Mouse (Mus musculus) hindbrain, embryonic 15.5 days (tissue): ENCODE measurements around the gene Osbpl9. TPM values are rescaled to one million over a fixed set of nuclear protein-coding genes. Genes with fewer than 3 reads are reported as not detected.

Source experiments
- ATAC-seq: fragments of 200-750 bp; cut with Nextera tagmentation; 2 replicates; pipeline ENCODE4 v1.8.0; 2017; ENCODE audit warnings: low read depth, moderate number of reproducible peaks, moderate TSS enrichment; ENCODE audit not compliant: low FRiP score
- H3K27ac ChIP-seq: fragments of 300-500 bp; sonication (generic); replicated peaks from 2 replicates; pipeline ENCODE4 v1.5.1; 2015; ENCODE audit warnings: mild to moderate bottlenecking, inconsistent platforms
- H3K27me3 ChIP-seq: fragments of 300-500 bp; sonication (generic); 2 replicates; pipeline ENCODE4 v1.6.1; 2015; ENCODE audit warnings: control low read depth, inconsistent platforms
- H3K36me3 ChIP-seq: fragments of 300-500 bp; sonication (generic); 2 replicates; pipeline ENCODE4 v1.6.1; 2015; ENCODE audit warnings: control low read depth, inconsistent platforms
- H3K4me1 ChIP-seq: fragments of 300-500 bp; sonication (generic); replicated peaks from 2 replicates; pipeline ENCODE4 v1.6.1; 2015; ENCODE audit warnings: control low read depth, inconsistent platforms
- H3K4me2 ChIP-seq: fragments of 300-500 bp; sonication (generic); 2 replicates; pipeline ENCODE4 v1.6.1; 2015; ENCODE audit warnings: moderate library complexity, mild to moderate bottlenecking, inconsistent platforms
- H3K4me3 ChIP-seq: fragments of 300-500 bp; sonication (generic); 2 replicates; pipeline ENCODE4 v1.5.1; 2015; ENCODE audit warnings: mild to moderate bottlenecking, inconsistent platforms
- H3K9ac ChIP-seq: fragments of 300-500 bp; sonication (generic); 2 replicates; pipeline ENCODE4 v1.6.1; 2015; ENCODE audit warnings: inconsistent platforms
- H3K9me3 ChIP-seq: fragments of 300-500 bp; sonication (generic); 2 replicates; pipeline ENCODE4 v1.6.1; 2016; ENCODE audit warnings: control low read depth, inconsistent platforms
- WGBS: fragments of 180-500 bp; shearing (Covaris S2); methylation state at CpG from one replicate; pipeline ENCODE4 v1.1.7; 2015; 5-methylcytosine and 5-hydroxymethylcytosine counted together
- polyA plus RNA-seq: library from polyadenylated mRNA; unstranded; fragments of >200 nt; fragmentation: Nextera tagmentation; extraction: Ambion mirVana; gene quantifications from 2 replicates; pipeline ENCODE4 v1.2.1, GENCODE M21; 2015

The Osbpl9 gene
- polyA plus RNA-seq, 1 experiment from 2014 or later, result 72.0 TPM

DNA sequence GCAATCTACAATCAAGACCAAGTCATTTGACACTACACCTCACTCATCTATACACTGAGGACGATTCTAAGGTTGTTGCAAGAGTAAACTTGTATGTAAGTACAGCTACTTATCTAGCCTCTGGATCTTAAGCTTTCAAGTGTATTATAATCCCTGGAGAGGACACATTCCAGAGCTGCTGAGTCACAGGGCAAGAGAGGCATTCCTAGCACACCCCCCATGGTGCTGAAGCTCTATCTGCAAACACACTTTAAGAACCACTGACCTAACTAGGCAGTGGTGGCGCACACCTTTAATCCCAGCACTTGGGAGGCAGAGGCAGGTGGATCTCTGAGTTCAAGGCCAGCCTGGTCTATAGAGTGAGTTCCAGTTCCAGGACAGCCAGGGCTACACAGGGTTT, 51.9 kb downstream of the Osbpl9 start:
- Histone ChIP-seq H3K9me3 (no peaks in the 10 kb centered on the region), H3K36me3 (no peaks in the 10 kb centered on the region), H3K27me3 (no peaks in the 10 kb centered on the region), H3K27ac (no peak overlapping the region), H3K9ac (no peak overlapping the region), H3K4me3 (no peak overlapping the region), H3K4me2 (no peak overlapping the region), H3K4me1 (peaks cover 22% of the 10 kb centered on the region)
- WGBS, result 89% methylated on average over 2 of the region's 2 CpGs
- ATAC-seq, result no peak

DNA sequence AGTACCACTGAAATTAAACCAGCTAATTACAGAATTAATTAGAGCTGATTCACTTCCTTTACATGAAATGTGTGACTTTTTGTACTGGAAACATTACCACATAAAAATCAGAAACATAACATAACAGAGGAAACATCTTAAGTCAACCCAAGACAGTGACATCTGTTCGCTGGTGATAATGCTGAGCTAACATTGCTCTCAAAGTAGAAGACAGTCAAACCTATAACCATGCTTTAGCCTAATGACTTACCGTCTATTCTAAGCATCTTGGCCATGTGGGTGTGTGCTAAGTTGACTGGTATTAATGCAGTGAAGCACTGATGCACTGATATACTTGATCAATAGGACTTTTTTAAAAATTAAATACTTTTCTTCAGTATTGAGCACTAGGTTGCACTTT, 52.7 kb downstream of the Osbpl9 start:
- no peak for ATAC-seq
- Histone ChIP-seq H3K36me3 (no peaks in the 10 kb centered on the region), H3K27me3 (no peaks in the 10 kb centered on the region), H3K9me3 (no peaks in the 10 kb centered on the region), H3K4me3 (no peak overlapping the region), H3K9ac (no peak overlapping the region), H3K4me2 (no peak overlapping the region), H3K4me1 (peaks cover 17% of the 10 kb centered on the region), H3K27ac (no peak overlapping the region)
- 85% methylated on average over 2 of the region's 2 CpGs for WGBS

DNA sequence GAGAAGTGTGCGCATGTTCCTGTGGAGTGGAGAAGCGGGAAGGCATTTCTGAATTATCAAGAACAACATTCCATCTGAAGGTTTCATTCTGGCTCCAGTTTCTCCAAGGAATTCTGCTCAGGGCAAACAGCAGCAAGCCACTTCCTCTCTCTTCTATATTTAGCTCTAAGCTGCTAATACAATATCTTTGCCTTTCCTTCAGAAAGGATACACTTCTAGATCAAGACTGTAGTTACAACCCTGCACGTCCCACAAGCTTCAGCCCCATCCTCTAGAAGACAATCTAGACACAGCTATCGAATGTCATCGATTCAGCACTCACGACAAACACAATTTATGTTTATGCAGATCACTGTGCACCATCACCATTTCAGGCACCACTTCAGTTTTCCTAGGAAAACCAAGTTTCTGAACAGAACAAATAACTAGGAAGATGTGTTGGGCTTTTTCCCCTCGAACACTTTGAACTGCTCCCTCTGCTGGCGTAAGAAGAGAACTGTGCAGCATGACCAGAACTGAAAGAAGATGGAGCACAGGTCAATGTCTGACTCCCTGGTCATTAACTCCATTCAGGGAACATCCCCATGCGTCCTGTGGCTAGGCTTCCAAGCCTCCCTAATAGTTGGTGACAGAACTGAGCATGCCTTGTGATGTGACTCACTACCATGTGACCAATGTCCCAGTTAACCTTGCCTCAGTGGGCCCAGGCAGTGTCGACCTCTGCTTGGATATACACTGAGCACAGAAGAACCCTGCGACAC, 54.6 kb downstream of the Osbpl9 start:
- 61% methylated on average over 11 of the region's 11 CpGs for WGBS
- Histone ChIP-seq H3K9ac (no peak overlapping the region), H3K4me2 (no peak overlapping the region), H3K27ac (0 out of 2 replicates have a peak overlapping the region, but pooled peaks have one; percentile 6), H3K9me3 (no peaks in the 10 kb centered on the region), H3K27me3 (no peaks in the 10 kb centered on the region), H3K36me3 (no peaks in the 10 kb centered on the region), H3K4me3 (no peak overlapping the region), H3K4me1 (0 out of 2 replicates have a peak, but pooled peaks cover 3% of the 10 kb centered on the region)
- ATAC-seq, result peak; percentile 55; the same call in 1 of the 2 replicates

DNA sequence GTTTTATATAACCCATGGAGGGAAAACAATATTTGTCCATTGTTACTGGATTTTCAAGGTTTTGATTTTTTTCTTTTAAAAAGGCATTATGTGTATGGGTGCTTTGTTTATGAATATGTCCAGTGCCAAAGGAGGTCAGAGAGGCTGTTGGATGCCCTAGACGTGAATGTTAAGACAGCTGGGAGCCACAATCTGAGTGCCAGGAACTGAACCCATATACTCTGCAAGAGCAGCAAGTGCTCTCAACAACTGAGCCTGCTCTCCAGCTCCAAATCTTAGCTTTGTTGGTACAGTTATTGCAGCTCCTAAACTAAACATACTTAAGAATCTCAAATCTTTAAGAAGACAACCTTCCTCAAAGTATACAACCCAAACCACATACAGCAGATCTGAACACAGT, 59.0 kb downstream of the Osbpl9 start:
- Histone ChIP-seq H3K4me2 (no peak overlapping the region), H3K36me3 (no peaks in the 10 kb centered on the region), H3K4me3 (no peak overlapping the region), H3K27me3 (no peaks in the 10 kb centered on the region), H3K9ac (no peak overlapping the region), H3K9me3 (no peaks in the 10 kb centered on the region), H3K27ac (no peak overlapping the region), H3K4me1 (no peaks in the 10 kb centered on the region)
- 73% methylated on average over 1 of the region's 1 CpGs for WGBS
- no peak for ATAC-seq

DNA sequence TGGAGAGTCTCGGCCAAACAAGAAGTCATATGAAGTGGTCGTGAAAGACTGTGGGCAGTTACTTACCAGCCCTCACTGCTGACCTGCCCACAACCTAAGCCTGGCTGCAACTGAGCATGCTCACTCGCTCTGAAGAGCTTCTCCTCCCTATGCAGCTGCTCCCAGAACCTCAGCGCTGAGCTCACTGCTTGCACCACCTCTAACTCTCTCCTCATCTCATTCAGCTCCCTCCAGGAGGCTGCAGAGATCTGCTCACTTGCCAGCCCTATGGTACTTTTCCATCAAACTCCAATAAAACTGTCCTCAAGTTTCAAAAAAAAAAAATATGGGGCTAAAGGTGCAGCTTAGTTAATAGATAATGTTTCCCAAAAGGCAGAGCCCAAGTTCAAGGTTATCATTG, 63.5 kb downstream of the Osbpl9 start:
- 55% methylated on average over 4 of the region's 4 CpGs for WGBS
- Histone ChIP-seq H3K4me3 (no peak overlapping the region), H3K36me3 (no peaks in the 10 kb centered on the region), H3K27me3 (no peaks in the 10 kb centered on the region), H3K27ac (no peak overlapping the region), H3K9me3 (no peaks in the 10 kb centered on the region), H3K4me1 (no peaks in the 10 kb centered on the region), H3K9ac (no peak overlapping the region), H3K4me2 (no peak overlapping the region)
- ATAC-seq, result no peak

DNA sequence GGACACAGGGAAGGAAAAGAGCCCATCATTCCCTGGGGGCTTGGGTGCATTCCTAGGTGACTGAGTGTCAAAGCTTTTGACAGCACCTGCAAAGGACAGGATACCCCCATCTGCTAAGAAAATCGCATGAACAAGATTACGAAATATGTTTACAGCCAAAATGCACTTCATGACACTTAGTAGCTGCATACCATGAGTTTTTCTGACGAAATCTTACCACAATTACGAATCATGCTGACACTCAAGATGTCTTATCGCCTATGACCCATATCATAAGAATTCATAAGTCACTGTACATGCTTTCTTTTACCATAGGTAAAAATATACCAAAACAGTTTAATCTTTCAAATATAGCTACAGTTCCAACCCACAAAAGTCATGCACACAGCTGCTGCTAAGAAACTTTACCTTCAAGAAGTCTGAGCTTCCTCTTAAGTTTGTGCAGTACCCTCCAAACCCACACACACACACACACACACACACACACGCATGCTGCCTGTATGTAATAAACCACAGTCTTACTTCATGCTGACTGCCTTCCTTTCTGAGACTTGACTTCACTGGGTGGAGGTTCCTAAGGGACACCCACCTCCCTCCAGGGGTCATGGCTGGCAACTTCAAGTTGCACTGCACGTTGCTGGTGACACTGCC, 65.5 kb downstream of the Osbpl9 start:
- Histone ChIP-seq H3K4me1 (no peaks in the 10 kb centered on the region), H3K9ac (no peak overlapping the region), H3K4me2 (no peak overlapping the region), H3K4me3 (no peak overlapping the region), H3K27ac (no peak overlapping the region), H3K9me3 (no peaks in the 10 kb centered on the region), H3K27me3 (no peaks in the 10 kb centered on the region), H3K36me3 (0 out of 2 replicates have a peak, but pooled peaks cover 6% of the 10 kb centered on the region)
- no peak for ATAC-seq
- 87% methylated on average over 7 of the region's 7 CpGs for WGBS

DNA sequence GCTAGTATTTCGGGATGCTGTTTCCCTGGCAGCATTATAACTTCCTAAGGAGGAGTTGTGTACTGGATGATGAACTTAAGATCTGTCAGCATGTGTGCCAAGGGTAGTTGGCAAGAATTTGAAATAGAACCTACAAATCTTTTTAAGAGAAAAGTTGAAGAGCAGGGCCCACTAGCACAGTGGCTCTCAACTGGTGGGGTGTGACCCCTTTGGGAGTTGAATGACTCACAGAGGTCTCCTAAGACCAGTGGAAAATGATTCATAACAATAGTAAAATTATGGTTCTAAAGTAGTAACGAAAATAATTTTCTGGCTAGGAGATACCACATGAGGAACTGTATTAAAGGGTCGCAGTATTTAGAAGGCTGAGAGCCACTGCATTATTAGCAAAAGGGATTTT, 67.1 kb downstream of the Osbpl9 start:
- whole genome bisulfite sequencing, result 85% methylated on average over 3 of the region's 3 CpGs
- Histone ChIP-seq H3K4me1 (no peaks in the 10 kb centered on the region), H3K4me2 (no peak overlapping the region), H3K27ac (no peak overlapping the region), H3K9me3 (no peaks in the 10 kb centered on the region), H3K36me3 (0 out of 2 replicates have a peak, but pooled peaks cover 6% of the 10 kb centered on the region), H3K9ac (no peak overlapping the region), H3K4me3 (no peak overlapping the region), H3K27me3 (no peaks in the 10 kb centered on the region)
- ATAC-seq, result no peak

DNA sequence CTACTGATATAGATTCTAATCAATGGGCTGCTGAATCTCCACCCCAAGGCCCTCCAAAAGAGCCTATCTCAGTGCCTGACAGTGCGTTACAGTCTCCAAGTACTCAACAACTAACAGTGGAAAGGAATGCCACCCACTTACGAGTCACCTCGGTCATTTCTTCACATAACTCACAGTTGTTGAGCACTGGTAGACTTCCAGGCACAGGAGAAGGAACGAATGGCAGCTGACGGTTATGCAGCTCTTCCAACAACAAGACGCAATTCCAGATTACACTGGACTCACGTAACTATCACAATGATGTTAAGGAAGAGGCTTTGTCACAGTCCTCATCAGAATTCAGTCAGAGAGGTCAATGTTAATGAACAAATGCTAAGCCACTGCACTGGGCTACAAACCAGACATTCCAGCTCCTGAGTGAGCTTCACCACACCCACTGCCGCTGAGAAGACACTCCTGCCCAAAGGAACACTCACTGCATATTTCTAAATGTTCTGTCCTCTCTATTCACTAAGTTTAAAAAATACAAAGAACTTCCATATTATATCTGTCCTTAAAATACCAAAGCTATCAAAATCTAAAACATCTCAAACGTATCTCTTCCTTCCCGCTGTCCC, 70.7 kb downstream of the Osbpl9 start:
- Histone ChIP-seq H3K4me3 (no peak overlapping the region), H3K4me1 (peaks cover 4% of the 10 kb centered on the region; the same call in 1 of the 2 replicates), H3K4me2 (no peak overlapping the region), H3K27ac (no peak overlapping the region), H3K27me3 (no peaks in the 10 kb centered on the region), H3K9me3 (no peaks in the 10 kb centered on the region), H3K9ac (no peak overlapping the region), H3K36me3 (0 out of 2 replicates have a peak, but pooled peaks cover 6% of the 10 kb centered on the region)
- no peak for ATAC-seq
- WGBS, result 93% methylated on average over 10 of the region's 10 CpGs

DNA sequence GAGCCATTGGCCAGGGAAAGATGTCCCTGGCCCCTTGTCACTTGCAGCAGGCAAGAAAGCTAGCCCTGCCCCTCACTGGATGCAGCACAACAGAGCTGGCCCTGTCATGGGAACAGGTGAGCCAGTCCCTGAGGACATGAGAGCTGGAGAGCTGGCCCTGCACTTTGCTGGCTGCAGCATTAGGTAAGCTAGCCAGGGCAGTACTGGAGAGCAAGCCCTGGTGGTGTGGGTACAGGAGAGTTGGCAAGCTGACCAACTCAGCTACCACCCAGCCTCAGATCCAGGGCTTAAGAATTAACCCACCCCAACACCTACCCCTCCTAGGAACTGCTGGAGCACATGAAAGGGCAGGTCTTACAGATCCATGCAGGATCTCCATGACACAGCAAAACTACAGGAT, 73.1 kb downstream of the Osbpl9 start:
- no peak overlapping the region for H3K4me3 ChIP-seq
- H3K4me2 ChIP-seq, result no peak overlapping the region
- no peaks in the 10 kb centered on the region for H3K27me3 ChIP-seq
- no peak for ATAC-seq
- H3K27ac ChIP-seq, result no peak overlapping the region
- H3K36me3 ChIP-seq, result 0 out of 2 replicates have a peak, but pooled peaks cover 6% of the 10 kb centered on the region
- H3K9me3 ChIP-seq, result no peaks in the 10 kb centered on the region
- no peak overlapping the region for H3K9ac ChIP-seq
- peaks cover 4% of the 10 kb centered on the region; the same call in 1 of the 2 replicates for H3K4me1 ChIP-seq

DNA sequence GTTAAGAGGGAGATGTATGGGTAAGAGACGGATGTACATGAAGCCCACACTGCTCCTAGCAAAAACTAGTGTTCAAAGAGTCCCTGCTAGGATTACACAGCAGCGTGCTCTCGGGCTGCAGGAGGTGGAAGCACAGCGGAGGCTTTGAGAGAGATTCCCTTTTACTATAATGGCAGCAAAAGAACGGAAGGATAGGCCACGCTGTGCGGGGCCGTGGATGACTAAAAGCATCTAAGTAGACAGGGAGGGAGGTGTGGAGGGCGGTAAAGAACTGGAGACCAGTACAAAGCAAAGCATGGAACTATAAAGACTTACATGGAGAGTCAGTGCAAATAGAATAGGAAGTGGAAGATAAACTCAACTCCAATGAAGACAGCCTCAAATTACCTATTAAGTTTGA, 74.1 kb downstream of the Osbpl9 start:
- Histone ChIP-seq H3K9ac (no peak overlapping the region), H3K27ac (no peak overlapping the region), H3K4me2 (no peak overlapping the region), H3K4me3 (no peak overlapping the region), H3K27me3 (no peaks in the 10 kb centered on the region), H3K9me3 (no peaks in the 10 kb centered on the region), H3K36me3 (0 out of 2 replicates have a peak, but pooled peaks cover 6% of the 10 kb centered on the region), H3K4me1 (peaks cover 4% of the 10 kb centered on the region; the same call in 1 of the 2 replicates)
- no peak for ATAC-seq
- 75% methylated on average over 9 of the region's 9 CpGs for WGBS

DNA sequence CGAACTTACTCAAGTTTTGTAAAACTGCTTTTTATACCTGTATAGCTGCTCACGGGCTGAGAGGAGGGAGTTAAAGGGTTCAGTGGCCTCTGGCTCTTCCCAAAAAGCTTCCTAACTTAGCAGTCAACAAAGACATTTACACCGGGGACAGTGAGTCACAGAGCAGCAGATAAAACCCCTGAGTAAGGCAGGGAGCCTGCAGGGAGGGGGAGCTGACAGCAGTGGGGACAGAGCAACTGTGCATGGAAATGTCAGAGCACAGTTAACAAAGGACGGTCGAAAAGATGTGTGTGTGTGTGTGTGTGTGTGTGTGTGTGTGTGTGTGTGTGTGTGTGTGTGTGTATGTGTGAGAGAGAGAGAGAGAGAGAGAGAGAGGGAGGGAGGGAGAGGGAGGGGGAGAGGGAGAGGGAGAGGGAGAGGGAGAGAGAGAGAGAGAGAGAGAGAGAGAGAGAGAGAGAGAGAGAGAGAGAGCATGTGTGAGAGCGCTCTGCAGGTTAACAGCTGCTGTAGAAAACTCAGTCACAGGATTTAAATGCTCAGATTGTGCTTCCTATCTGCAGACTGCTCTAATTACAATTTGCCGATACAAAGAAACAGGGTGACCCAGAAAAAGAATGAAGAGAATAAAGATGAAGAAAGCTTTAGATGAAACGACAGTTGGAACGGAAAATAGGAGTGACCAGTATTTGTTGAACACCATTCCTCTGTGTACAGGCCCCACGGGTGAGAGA, 75.1 kb downstream of the Osbpl9 start:
- Histone ChIP-seq H3K4me3 (no peak overlapping the region), H3K9ac (no peak overlapping the region), H3K27ac (no peak overlapping the region), H3K4me2 (no peak overlapping the region), H3K27me3 (no peaks in the 10 kb centered on the region), H3K36me3 (0 out of 2 replicates have a peak, but pooled peaks cover 3% of the 10 kb centered on the region), H3K4me1 (peaks cover 4% of the 10 kb centered on the region; the same call in 1 of the 2 replicates), H3K9me3 (no peaks in the 10 kb centered on the region)
- ATAC-seq, result no peak
- WGBS, result 50% methylated on average over 10 of the region's 10 CpGs
